Mouse (Mus musculus) hindbrain, embryonic 16.5 days (tissue): ENCODE measurements around the gene Zbtb43. TPM values are rescaled to one million over a fixed set of nuclear protein-coding genes. Genes with fewer than 3 reads are reported as not detected.

ENCODE experiments used
- ATAC-seq: fragments of 200-750 bp; cut with Nextera tagmentation; 2 replicates; pipeline ENCODE4 v1.8.0; 2017; ENCODE audit warnings: moderate TSS enrichment, moderate library complexity
- H3K27ac ChIP-seq: fragments of 300-500 bp; sonication (generic); 2 replicates; pipeline ENCODE4 v1.5.1; 2014; ENCODE audit warnings: low read depth, mild to moderate bottlenecking, control low read depth, low read length, moderate library complexity
- H3K27me3 ChIP-seq: fragments of 300-500 bp; sonication (generic); replicated peaks from 2 replicates; pipeline ENCODE4 v1.6.1; 2014; ENCODE audit warnings: low read length; ENCODE audit not compliant: control insufficient read depth, insufficient read depth
- H3K36me3 ChIP-seq: fragments of 300-500 bp; sonication (generic); 2 replicates; pipeline ENCODE4 v1.6.1; 2014; ENCODE audit warnings: mild to moderate bottlenecking, low read length, moderate library complexity, mixed read lengths; ENCODE audit not compliant: control insufficient read depth, insufficient read depth
- H3K4me1 ChIP-seq: fragments of 300-500 bp; sonication (generic); 2 replicates; pipeline ENCODE4 v1.6.1; 2014; ENCODE audit warnings: low read depth, low read length; ENCODE audit not compliant: control insufficient read depth, insufficient read depth
- H3K4me2 ChIP-seq: fragments of 300-500 bp; sonication (generic); 2 replicates; pipeline ENCODE4 v1.6.1; 2014; ENCODE audit warnings: mild to moderate bottlenecking, low read length, control low read depth, moderate library complexity
- H3K4me3 ChIP-seq: fragments of 300-500 bp; sonication (generic); 2 replicates; pipeline ENCODE4 v1.5.1; 2014; ENCODE audit warnings: mild to moderate bottlenecking, low read length, control low read depth, moderate library complexity
- H3K9ac ChIP-seq: fragments of 300-500 bp; sonication (generic); 2 replicates; pipeline ENCODE4 v1.6.1; 2014; ENCODE audit warnings: low read depth, mild to moderate bottlenecking, control low read depth, low read length, moderate library complexity
- H3K9me3 ChIP-seq: fragments of 300-500 bp; sonication (generic); 2 replicates; pipeline ENCODE4 v1.6.1; 2014; ENCODE audit warnings: mild to moderate bottlenecking, low read length, moderate library complexity; ENCODE audit not compliant: control insufficient read depth
- WGBS: fragments of 180-500 bp; shearing (Covaris S2); extraction: QIAGEN DNeasy Blood & Tissue Kit; methylation state at CpG from one replicate; pipeline ENCODE4 v1.1.7; 2014; 5-methylcytosine and 5-hydroxymethylcytosine counted together
- polyA plus RNA-seq: library from polyadenylated mRNA; unstranded; fragments of >200 nt; fragmentation: Nextera tagmentation; extraction: Ambion mirVana; gene quantifications from 2 replicates; pipeline ENCODE4 v1.2.1, GENCODE M21; 2015

Gene Zbtb43
- polyA plus RNA-seq, 1 experiment from 2014 or later: 21.7 TPM

DNA sequence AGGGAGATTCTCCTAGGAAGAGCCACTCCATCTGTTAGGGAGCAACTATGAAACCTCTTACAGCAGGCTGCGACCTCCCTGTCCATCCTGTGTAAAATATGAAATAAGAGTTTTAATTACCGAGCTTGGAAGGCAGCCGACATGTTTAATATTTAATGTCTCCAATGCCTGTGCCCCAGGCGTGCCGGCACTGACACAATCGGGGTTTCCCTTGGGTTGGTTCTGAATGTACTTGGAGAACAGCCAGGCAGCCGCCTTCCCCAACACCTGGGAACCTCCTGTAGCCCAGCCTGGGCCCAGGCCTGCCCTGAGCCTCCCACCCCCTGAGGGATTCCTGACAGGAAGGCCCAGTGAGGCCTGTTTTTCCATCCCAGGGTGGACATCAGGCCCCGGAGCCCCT is 19.0 kb upstream of the Zbtb43 start:
- Histone ChIP-seq H3K4me1 (peaks cover 6% of the 10 kb centered on the region), H3K9ac (0 out of 2 replicates have a peak overlapping the region, but pooled peaks have one; percentile 43), H3K27me3 (no peaks in the 10 kb centered on the region), H3K4me2 (no peak overlapping the region), H3K27ac (peak overlapping the region; percentile 41), H3K36me3 (no peaks in the 10 kb centered on the region), H3K4me3 (no peak overlapping the region), H3K9me3 (no peaks in the 10 kb centered on the region)
- ATAC-seq: peak; percentile 70
- 58% methylated on average over 8 of the region's 8 CpGs for WGBS

DNA sequence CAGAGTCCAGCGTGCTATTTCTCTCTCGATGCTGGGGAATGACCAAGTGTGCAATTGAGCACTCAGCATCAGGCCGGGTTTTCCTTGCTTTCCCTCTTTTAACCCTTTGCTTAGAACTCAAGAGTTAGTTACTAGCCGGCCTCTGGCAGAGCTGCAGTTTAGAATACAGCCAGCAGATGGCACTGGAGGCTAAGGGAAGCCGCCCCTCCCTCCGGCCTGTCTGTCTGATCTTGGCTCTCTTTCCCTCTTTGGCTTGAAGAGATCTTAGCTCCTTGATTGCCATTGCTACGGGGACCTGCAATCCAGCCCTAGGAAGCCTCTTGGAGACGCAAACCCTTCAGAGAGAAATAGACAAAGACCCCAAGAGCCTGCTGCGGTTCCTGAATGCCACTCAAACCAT is 18.5 kb upstream of the Zbtb43 start:
- WGBS: 9% methylated on average over 9 of the region's 9 CpGs
- ATAC-seq: peak; percentile 71; the same call in 1 of the 2 replicates
- peak overlapping the region; percentile 41 for H3K27ac ChIP-seq

DNA sequence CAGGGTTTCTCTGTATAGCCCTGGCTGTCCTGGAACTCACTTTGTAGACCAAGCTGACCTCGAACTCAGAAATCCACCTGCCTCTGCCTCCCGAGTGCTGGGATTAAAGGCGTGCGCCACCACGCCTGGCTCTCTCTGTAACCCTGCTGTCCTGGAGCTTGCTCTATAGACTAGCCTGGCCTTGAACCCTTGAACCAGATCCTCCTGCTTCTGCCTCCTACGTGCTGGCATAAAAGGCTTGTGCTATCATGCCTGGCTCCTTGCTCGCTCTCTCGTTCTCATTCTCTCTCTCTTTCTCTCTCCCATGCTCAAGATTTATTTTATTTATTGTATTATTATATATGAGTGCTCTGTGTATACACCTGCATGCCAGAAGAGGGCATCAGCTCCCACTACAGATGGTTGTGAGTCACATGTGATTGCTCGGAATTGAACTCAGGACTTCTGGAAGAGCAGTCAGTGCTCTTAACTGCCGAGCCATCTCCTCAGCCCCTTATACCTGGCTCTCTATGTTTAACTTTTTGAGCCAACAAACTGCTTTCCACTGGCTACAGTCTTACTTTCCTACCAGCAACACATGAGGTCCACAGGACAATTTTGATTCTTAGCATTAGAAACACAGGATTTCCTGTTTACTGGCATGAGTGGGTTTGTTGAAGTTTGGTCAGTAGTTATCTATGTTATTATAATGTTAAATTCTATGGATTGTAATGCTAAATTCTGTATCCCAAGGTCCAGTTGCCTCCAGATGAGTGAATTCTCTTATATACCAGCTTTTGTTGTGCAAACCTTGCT is 9.8 kb upstream of the Zbtb43 start:
- no peaks in the 10 kb centered on the region for H3K36me3 ChIP-seq
- no peak overlapping the region for H3K4me3 ChIP-seq
- no peaks in the 10 kb centered on the region for H3K27me3 ChIP-seq
- WGBS: 89% methylated on average over 10 of the region's 10 CpGs
- no peak for ATAC-seq
- no peak overlapping the region for H3K27ac ChIP-seq
- H3K9me3 ChIP-seq: no peaks in the 10 kb centered on the region; the same call in 1 of the 2 replicates
- no peaks in the 10 kb centered on the region for H3K4me1 ChIP-seq
- H3K4me2 ChIP-seq: no peak overlapping the region
- no peak overlapping the region for H3K9ac ChIP-seq

More for the DNA sequence above, 18.5 kb upstream of the Zbtb43 start:
- Histone ChIP-seq H3K4me3 (no peak overlapping the region), H3K4me1 (peaks cover 6% of the 10 kb centered on the region), H3K9ac (no peak overlapping the region), H3K36me3 (no peaks in the 10 kb centered on the region), H3K4me2 (no peak overlapping the region), H3K9me3 (no peaks in the 10 kb centered on the region), H3K27me3 (no peaks in the 10 kb centered on the region)

DNA sequence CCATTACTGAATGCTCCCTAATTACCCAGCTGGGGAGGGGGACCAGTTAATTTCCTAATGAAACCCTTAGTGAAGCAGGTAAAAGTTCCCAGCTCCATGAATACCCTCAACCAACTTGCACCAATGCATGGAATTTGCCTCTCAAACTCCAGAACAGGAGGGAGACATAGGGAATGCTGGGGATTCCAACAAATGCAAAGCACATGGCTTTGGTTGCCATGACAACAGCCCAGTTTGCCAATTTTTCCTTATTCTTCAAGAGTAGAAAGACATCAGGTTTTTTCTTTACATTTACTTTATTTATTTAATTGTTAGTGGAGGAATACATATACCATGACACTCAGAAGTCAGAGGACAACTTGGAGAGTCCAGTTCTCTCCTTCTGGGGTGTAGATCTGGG is 7.6 kb upstream of the Zbtb43 start:
- no peaks in the 10 kb centered on the region for H3K36me3 ChIP-seq
- H3K9ac ChIP-seq: no peak overlapping the region
- no peak overlapping the region for H3K27ac ChIP-seq
- no peak overlapping the region for H3K4me2 ChIP-seq
- no peaks in the 10 kb centered on the region for H3K4me1 ChIP-seq
- no peaks in the 10 kb centered on the region; the same call in 1 of the 2 replicates for H3K9me3 ChIP-seq
- no peaks in the 10 kb centered on the region for H3K27me3 ChIP-seq
- no peak overlapping the region for H3K4me3 ChIP-seq
- ATAC-seq: no peak

DNA sequence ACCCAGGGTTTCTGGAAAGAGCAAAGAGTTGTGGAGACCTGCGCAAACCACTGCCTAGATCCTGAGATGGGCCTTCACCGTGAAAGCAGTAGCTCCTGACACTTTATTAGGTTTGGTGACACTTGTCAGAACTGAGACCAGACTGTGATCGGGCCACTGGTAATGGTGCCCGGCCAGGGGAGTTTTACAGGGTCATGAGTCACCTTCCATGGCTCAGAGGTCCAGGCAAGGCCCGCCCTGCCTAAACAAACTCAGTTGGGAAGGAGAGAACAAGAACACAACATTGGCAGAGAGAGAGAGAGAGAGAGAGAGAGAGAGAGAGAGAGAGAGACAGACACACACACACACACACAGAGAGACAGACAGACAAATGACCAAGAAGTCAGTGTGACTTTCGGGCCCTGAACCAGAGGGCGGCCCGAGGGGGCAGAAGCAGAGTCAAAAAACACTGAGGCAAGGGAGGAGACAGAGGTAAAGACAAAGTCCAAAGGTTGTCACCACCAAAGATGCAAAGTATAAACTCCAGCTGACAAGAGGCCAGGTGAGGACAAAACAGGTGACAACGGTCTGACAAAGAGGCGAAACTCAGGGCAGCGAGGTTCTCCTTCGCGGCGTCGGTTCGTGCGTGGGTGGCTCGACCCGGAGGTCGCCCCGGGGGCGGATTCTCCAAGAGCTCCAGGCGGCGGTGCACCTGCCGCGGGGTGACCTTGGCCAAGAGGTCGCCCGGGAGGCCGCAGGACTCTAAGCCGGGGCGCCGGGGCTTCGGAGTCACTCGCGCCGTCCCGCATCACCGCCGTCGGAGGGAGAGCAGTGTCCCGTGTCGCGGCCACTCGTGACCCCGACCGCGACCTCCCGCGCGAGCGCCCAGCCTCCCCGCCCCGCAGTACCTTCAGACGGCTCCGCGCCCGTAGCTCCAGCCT is 553 bp downstream of the Zbtb43 start:
- no peak for ATAC-seq

DNA sequence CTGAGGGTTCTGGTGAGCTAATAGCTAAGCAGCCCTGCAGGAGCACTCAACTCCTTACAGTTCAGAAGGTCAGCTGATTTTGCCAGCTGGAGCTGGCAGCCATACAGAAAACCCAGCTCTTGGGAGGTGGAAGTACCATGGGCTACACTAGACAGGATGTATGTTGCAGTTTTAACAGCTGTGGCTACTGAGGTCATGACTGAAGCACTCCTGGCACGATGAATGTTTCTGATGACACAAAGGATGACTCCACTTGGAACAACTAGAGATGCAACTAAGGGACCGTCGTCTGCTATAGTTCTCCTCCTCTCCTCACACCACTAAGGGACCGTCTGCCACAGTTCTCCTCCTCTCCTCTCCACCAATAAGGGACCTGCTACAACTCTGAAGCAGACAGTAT is 2.4 kb downstream of the Zbtb43 start:
- 73% methylated on average over 4 of the region's 4 CpGs for WGBS

More for the DNA sequence above, 553 bp downstream of the Zbtb43 start:
- Histone ChIP-seq H3K36me3 (no peaks in the 10 kb centered on the region; the same call in 1 of the 2 replicates), H3K27ac (peak overlapping the region; percentile 63), H3K4me2 (peak overlapping the region; percentile 85), H3K27me3 (no peaks in the 10 kb centered on the region), H3K9me3 (no peaks in the 10 kb centered on the region), H3K4me1 (peaks cover 21% of the 10 kb centered on the region), H3K4me3 (peak overlapping the region; percentile 92), H3K9ac (peak overlapping the region; percentile 91)
- 7% methylated on average over 44 of the region's 57 CpGs for WGBS

DNA sequence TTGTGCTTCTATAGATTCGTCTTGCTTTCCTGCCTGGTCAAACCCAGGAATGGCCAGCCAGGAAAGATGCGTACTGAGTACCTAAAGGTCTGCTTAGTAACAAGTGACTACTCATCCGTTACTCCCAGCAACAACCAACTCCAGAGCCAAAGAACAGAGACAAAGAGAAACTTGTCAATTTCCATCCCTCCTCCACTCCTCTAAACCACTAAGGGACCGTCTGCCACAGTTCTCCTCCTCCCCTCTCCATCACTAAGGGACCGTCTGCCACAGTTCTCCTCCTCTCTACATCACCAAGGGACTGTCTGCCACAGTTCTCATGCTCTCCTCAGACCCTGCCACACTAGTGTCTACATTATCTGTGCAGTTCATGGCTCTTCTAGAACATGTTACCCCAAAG is 3.1 kb downstream of the Zbtb43 start:
- ATAC-seq: no peak
- H3K4me1 ChIP-seq: peaks cover 21% of the 10 kb centered on the region
- H3K27me3 ChIP-seq: no peaks in the 10 kb centered on the region
- WGBS: 44% methylated on average over 5 of the region's 5 CpGs
- H3K36me3 ChIP-seq: peaks cover 13% of the 10 kb centered on the region
- no peak overlapping the region for H3K4me3 ChIP-seq
- no peak overlapping the region for H3K4me2 ChIP-seq
- H3K9me3 ChIP-seq: no peaks in the 10 kb centered on the region
- H3K9ac ChIP-seq: no peak overlapping the region
- H3K27ac ChIP-seq: no peak overlapping the region

More for the DNA sequence above, 2.4 kb downstream of the Zbtb43 start:
- no peak overlapping the region for H3K27ac ChIP-seq
- no peak overlapping the region for H3K4me3 ChIP-seq
- H3K9me3 ChIP-seq: no peaks in the 10 kb centered on the region
- H3K27me3 ChIP-seq: no peaks in the 10 kb centered on the region
- H3K4me2 ChIP-seq: peak overlapping the region; percentile 8; the same call in 1 of the 2 replicates
- H3K9ac ChIP-seq: no peak overlapping the region
- peaks cover 13% of the 10 kb centered on the region for H3K36me3 ChIP-seq
- no peak for ATAC-seq
- peaks cover 21% of the 10 kb centered on the region for H3K4me1 ChIP-seq

DNA sequence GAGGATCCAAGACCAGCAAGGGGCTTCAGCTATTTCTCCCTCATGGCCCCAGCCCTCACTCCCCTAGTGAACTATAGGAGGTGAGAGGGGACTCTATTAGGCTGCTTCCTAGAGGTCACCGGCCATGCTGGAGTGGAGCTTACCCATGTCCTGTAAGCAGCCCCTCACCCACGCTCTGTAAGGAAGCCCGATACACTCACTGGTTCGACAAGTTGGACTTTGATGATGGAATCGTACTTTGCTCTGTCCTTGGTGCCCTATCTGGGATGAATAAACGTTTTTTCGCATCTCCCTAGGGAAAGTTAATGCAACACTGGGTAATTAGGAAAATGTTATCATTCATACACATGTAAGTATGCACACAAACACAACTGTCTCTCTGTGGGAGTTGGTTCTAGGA is 6.3 kb downstream of the Zbtb43 start:
- no peak overlapping the region for H3K4me2 ChIP-seq
- no peaks in the 10 kb centered on the region for H3K9me3 ChIP-seq
- H3K4me3 ChIP-seq: no peak overlapping the region
- WGBS: 88% methylated on average over 7 of the region's 7 CpGs
- peaks cover 14% of the 10 kb centered on the region for H3K4me1 ChIP-seq
- no peak for ATAC-seq
- H3K27ac ChIP-seq: no peak overlapping the region
- no peaks in the 10 kb centered on the region for H3K27me3 ChIP-seq
- peaks cover 13% of the 10 kb centered on the region for H3K36me3 ChIP-seq
- no peak overlapping the region for H3K9ac ChIP-seq

DNA sequence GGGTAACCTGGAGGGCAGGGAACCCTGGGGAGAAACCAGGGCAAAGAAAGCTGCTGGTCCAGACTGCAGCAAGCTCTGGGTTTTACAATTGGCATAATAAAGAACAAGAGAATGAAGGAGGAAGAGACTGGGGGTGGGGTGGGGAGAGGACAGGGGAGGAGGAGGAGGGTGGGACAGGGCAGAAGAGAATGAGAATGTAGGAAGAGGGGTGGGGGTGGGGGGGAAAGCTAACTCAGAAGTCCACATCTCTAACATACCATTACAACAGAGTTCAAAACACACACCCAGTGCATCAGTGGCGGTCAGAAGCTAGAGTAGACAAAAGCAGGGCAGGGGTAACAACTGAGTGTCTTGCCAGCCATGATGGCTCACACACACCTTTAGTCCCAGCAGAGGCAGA is 7.3 kb downstream of the Zbtb43 start:
- Histone ChIP-seq H3K4me1 (peaks cover 8% of the 10 kb centered on the region), H3K36me3 (peaks cover 13% of the 10 kb centered on the region), H3K9ac (no peak overlapping the region), H3K27ac (no peak overlapping the region), H3K4me3 (no peak overlapping the region), H3K27me3 (no peaks in the 10 kb centered on the region), H3K9me3 (no peaks in the 10 kb centered on the region), H3K4me2 (no peak overlapping the region)
- no peak for ATAC-seq
- 75% methylated on average over 1 of the region's 1 CpGs for WGBS
